Mouse (Mus musculus) hematopoietic stem cell, adult 5-6 weeks (primary cell): ENCODE data around the gene Prl3d2. TPM values are rescaled to one million over a fixed set of nuclear protein-coding genes. Genes with fewer than 3 reads are reported as not detected.
"Not testable (repeated sequence)": the region's sequence is repeated elsewhere in the genome, so short reads cannot be mapped to it uniquely, and the experiment has no call there.

Source experiments
- ATAC-seq, 2 experiments: fragments of 125-278 bp in 1 of 2; replicated peaks in 1 of 2; 2 replicates each; pipeline ENCODE4 v1.8.0; 2016 to 2017; ENCODE audit warnings: inconsistent platforms in 2 of 2, mild to moderate bottlenecking in 2 of 2, moderate number of reproducible peaks in 2 of 2, low read depth in 1 of 2, moderate TSS enrichment in 1 of 2; ENCODE audit not compliant: low FRiP score in 2 of 2, poor library complexity in 2 of 2, severe bottlenecking in 2 of 2, insufficient read depth in 1 of 2, low TSS enrichment in 1 of 2
- total RNA-seq: library from RNA; stranded (forward); fragments of 172-1452, 232-1000 nt; gene quantifications from 2 replicates; pipeline ENCODE4 v1.2.3, GENCODE M21; 2017

Prl3d2 gene
- total RNA-seq: not detected in 2 replicates

DNA sequence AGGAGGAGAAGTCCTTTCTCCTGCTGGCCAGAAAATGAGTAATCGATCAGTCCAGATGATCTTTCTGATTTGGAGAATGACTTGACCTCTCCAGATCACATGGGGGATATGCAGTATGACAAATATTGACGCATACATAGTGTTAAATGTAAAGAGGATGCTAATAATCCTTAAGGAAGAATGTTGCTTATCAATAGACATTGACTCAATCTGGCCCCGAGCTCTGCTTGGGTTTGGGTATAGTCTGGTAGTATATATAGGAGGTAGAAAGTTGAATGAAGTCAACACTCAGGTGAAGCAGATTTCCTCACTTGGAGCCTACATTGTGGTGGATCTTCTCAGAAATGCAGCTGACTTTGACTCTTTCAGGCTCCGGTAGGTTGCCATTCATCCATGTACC lies at the start of gene Prl3d2:
Prl3d2 (plus strand) TSS at position 301 of the 400 bp plus-strand sequence.
- ATAC-seq: not testable (repeated sequence)

DNA sequence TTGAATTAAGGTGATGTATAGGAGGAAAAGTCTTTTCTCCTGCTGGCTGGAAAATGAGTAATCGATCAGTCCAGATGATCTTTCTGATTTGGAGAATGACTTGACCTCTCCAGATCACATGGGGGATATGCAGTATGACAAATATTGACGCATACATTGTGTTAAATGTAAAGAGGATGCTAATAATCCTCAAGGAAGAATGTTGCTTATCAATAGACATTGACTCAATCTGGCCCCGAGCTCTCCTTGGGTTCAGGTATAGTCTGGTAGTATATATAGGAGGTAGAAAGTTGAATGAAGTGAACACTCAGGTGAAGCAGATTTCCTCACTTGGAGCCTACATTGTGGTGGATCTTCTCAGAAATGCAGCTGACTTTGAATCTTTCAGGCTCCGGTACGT lies 27.6 kb upstream of the Prl3d2 start, which contains the start of gene Prl3d1:
Prl3d1 (plus strand) TSS at position 301 of the 400 bp plus-strand sequence.
- not testable (repeated sequence) for ATAC-seq

DNA sequence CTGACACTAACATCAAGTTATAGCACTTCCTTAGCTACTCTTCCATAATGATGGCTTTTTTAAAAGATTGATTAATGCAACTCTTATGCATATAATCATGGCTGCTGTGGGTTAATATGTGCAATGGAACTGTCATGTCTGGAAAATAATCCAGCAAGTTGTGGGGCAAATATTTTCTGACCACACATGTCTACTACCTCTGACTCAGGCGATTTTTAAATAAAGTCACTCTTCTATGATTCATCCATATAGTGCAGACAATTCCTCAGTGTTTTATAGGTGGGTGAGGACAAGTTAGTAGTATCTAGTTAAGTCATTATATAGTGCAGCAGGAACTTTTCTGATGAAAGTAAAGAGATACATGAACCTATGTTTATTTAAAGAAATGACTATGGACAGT lies 26.8 kb downstream of the Prl3d2 start:
- ATAC-seq: no peak

DNA sequence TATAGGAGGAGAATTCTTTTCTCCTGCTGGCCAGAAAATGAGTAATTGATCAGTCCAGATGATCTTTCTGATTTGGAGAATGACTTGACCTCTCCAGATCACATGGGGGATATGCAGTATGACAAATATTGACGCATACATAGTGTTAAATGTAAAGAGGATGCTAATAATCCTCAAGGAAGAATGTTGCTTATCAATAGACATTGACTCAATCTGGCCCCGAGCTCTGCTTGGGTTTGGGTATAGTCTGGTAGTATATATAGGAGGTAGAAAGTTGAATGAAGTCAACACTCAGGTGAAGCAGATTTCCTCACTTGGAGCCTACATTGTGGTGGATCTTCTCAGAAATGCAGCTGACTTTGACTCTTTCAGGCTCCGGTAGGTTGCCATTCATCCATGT lies 35.0 kb downstream of the Prl3d2 start, which contains the start of gene Prl3d3:
Prl3d3 (plus strand) TSS at position 301 of the 400 bp plus-strand sequence.
- ATAC-seq: not testable (repeated sequence)

Other genes with a start within 250 kb of the Prl3d2 start
- gene Prl, start 64.1 kb upstream of the Prl3d2 start, total RNA-seq: not detected in 2 replicates
- gene Prl3d1, start 27.5 kb upstream of the Prl3d2 start, total RNA-seq: not detected in 2 replicates
- gene Prl3d3, start 35.1 kb downstream of the Prl3d2 start, total RNA-seq: not detected in 2 replicates
- gene Prl3c1, start 75.0 kb downstream of the Prl3d2 start, total RNA-seq: not detected in 2 replicates
- not detected in 2 replicates for gene Prl3b1, start 120.1 kb downstream of the Prl3d2 start, total RNA-seq
- gene Prl3a1, start 137.7 kb downstream of the Prl3d2 start, total RNA-seq: not detected in 2 replicates
- not detected in 2 replicates for gene Prl6a1, start 190.9 kb downstream of the Prl3d2 start, total RNA-seq
- not detected in 2 replicates for gene Prl8a2, start 224.0 kb downstream of the Prl3d2 start, total RNA-seq